Mouse (Mus musculus): ENCODE results near the gene Eps8l3. TPM values are rescaled to one million over a fixed set of nuclear protein-coding genes. Genes with fewer than 3 reads are reported as not detected.

Eps8l3 gene
- polyA plus RNA-seq, 1 experiment: not detected

GRCm38 (mm10) chr3:107865364-107866091 lies 11.5 kb upstream of the Eps8l3 start:
- H3K36me3 ChIP-seq (ENCODE audit: control insufficient read depth, insufficient read depth): no peaks in the 10 kb centered on the region

GRCm38 (mm10) chr3:107867086-107867485 lies 9.9 kb upstream of the Eps8l3 start:
- H3K4me2 ChIP-seq (ENCODE audit: low read depth): no peak overlapping the region
- no peak overlapping the region for H3K4me3 ChIP-seq
- TF ChIP-seq USF1 (IDR thresholded peaks at IDR 0.05; ENCODE audit: low read depth) (no peak), E2F4 (IDR thresholded peaks at IDR 0.05; ENCODE audit: insufficient read depth) (no peak), TCF12 (IDR thresholded peaks at IDR 0.05; ENCODE audit: insufficient read depth, poor library complexity, severe bottlenecking) (no peak), MAX (IDR thresholded peaks at IDR 0.05; ENCODE audit: low read depth) (no peak), SRF (IDR thresholded peaks at IDR 0.05; ENCODE audit: control insufficient read depth, insufficient read length, low read depth) (no peak), MYOD1 (IDR thresholded peaks at IDR 0.05; ENCODE audit: control insufficient read depth in 1 of 3, insufficient read length in 2 of 3, low read depth in 2 of 3) (no peak), POLR2A (IDR thresholded peaks at IDR 0.05; ENCODE audit: insufficient read length, low read depth) (no peak), CEBPB (IDR thresholded peaks at IDR 0.05; ENCODE audit: insufficient read depth, poor library complexity, severe bottlenecking) (no peak), REST (IDR thresholded peaks at IDR 0.05; ENCODE audit: insufficient read depth, insufficient read length) (no peak), MYOG (IDR thresholded peaks at IDR 0.05; ENCODE audit: control insufficient read depth in 1 of 3, insufficient read depth in 1 of 3, insufficient read length in 2 of 3, low read depth in 2 of 3) (no peak)
- H3ac ChIP-seq (ENCODE audit: control insufficient read depth, insufficient read length): no peak overlapping the region
- no peaks in the 10 kb centered on the region for H3K79me2 ChIP-seq (ENCODE audit: control insufficient read depth, insufficient read depth)
- no peaks in the 10 kb centered on the region for H3K27me3 ChIP-seq (ENCODE audit: control insufficient read depth, insufficient read depth, insufficient read length)
- no peaks in the 10 kb centered on the region for H3K36me3 ChIP-seq (ENCODE audit: control insufficient read depth, insufficient read depth)

More at GRCm38 (mm10) chr3:107865364-107866091, 11.5 kb upstream of the Eps8l3 start:
- Histone ChIP-seq H3K27me3 (ENCODE audit: control insufficient read depth, insufficient read depth, insufficient read length) (no peaks in the 10 kb centered on the region), H3K4me2 (ENCODE audit: low read depth) (no peak overlapping the region), H3K4me3 (no peak overlapping the region), H3ac (ENCODE audit: control insufficient read depth, insufficient read length) (no peak overlapping the region), H3K79me2 (ENCODE audit: control insufficient read depth, insufficient read depth) (no peaks in the 10 kb centered on the region)
- no peak for TF ChIP-seq SRF (IDR thresholded peaks at IDR 0.05; ENCODE audit: control insufficient read depth, insufficient read length, low read depth)
- TF ChIP-seq MYOD1 (IDR thresholded peaks at IDR 0.05; ENCODE audit: control insufficient read depth in 1 of 3, insufficient read length in 2 of 3, low read depth in 2 of 3): no peak
- no peak for TF ChIP-seq TCF3 (IDR thresholded peaks at IDR 0.05; ENCODE audit: insufficient read length, low read depth)
- no peak for TF ChIP-seq REST (IDR thresholded peaks at IDR 0.05; ENCODE audit: insufficient read depth, insufficient read length)
- no peak for TF ChIP-seq E2F4 (IDR thresholded peaks at IDR 0.05; ENCODE audit: insufficient read depth)
- no peak for TF ChIP-seq MAX (IDR thresholded peaks at IDR 0.05; ENCODE audit: low read depth)
- no peak for TF ChIP-seq TCF12 (IDR thresholded peaks at IDR 0.05; ENCODE audit: insufficient read depth, poor library complexity, severe bottlenecking)

GRCm38 (mm10) chr3:107868452-107868851 lies 8.6 kb upstream of the Eps8l3 start:
- Histone ChIP-seq H3K27me3 (ENCODE audit: control insufficient read depth, insufficient read depth, insufficient read length) (no peaks in the 10 kb centered on the region), H3ac (ENCODE audit: control insufficient read depth, insufficient read length) (no peak overlapping the region), H3K4me3 (no peak overlapping the region), H3K79me2 (ENCODE audit: control insufficient read depth, insufficient read depth) (no peaks in the 10 kb centered on the region), H3K4me2 (ENCODE audit: low read depth) (no peak overlapping the region), H3K36me3 (ENCODE audit: control insufficient read depth, insufficient read depth) (no peaks in the 10 kb centered on the region)
- TF ChIP-seq POLR2AphosphoS2 (IDR thresholded peaks at IDR 0.05; ENCODE audit: insufficient read length, low read depth): no peak
- TF ChIP-seq REST (IDR thresholded peaks at IDR 0.05; ENCODE audit: insufficient read depth, insufficient read length): no peak
- TF ChIP-seq MYOD1 (IDR thresholded peaks at IDR 0.05; ENCODE audit: control insufficient read depth in 1 of 3, insufficient read length in 2 of 3, low read depth in 2 of 3): no peak
- no peak for TF ChIP-seq USF1 (IDR thresholded peaks at IDR 0.05; ENCODE audit: low read depth)
- no peak for TF ChIP-seq E2F4 (IDR thresholded peaks at IDR 0.05; ENCODE audit: insufficient read depth)
- no peak for TF ChIP-seq MAX (IDR thresholded peaks at IDR 0.05; ENCODE audit: low read depth)
- no peak for TF ChIP-seq TCF12 (IDR thresholded peaks at IDR 0.05; ENCODE audit: insufficient read depth, poor library complexity, severe bottlenecking)
- no peak for TF ChIP-seq TCF3 (IDR thresholded peaks at IDR 0.05; ENCODE audit: insufficient read length, low read depth)
- no peak for TF ChIP-seq MYOG (IDR thresholded peaks at IDR 0.05; ENCODE audit: control insufficient read depth in 1 of 3, insufficient read depth in 1 of 3, insufficient read length in 2 of 3, low read depth in 2 of 3)
- no peak for TF ChIP-seq POLR2A (IDR thresholded peaks at IDR 0.05; ENCODE audit: insufficient read length, low read depth)
- no peak for TF ChIP-seq SRF (IDR thresholded peaks at IDR 0.05; ENCODE audit: control insufficient read depth, insufficient read length, low read depth)
- TF ChIP-seq CEBPB (IDR thresholded peaks at IDR 0.05; ENCODE audit: insufficient read depth, poor library complexity, severe bottlenecking): no peak

- no peak for TF ChIP-seq TCF3 (IDR thresholded peaks at IDR 0.05; ENCODE audit: insufficient read length, low read depth)
- no peak for TF ChIP-seq USF1 (IDR thresholded peaks at IDR 0.05; ENCODE audit: low read depth)
- no peak for TF ChIP-seq SRF (IDR thresholded peaks at IDR 0.05; ENCODE audit: control insufficient read depth, insufficient read length, low read depth)
- no peak for TF ChIP-seq REST (IDR thresholded peaks at IDR 0.05; ENCODE audit: insufficient read depth, insufficient read length)
- no peak for TF ChIP-seq POLR2AphosphoS2 (IDR thresholded peaks at IDR 0.05; ENCODE audit: insufficient read length, low read depth)
- no peak for TF ChIP-seq MAX (IDR thresholded peaks at IDR 0.05; ENCODE audit: low read depth)
- TF ChIP-seq TCF12 (IDR thresholded peaks at IDR 0.05; ENCODE audit: insufficient read depth, poor library complexity, severe bottlenecking): no peak
- no peak for TF ChIP-seq CEBPB (IDR thresholded peaks at IDR 0.05; ENCODE audit: insufficient read depth, poor library complexity, severe bottlenecking)
- no peak for TF ChIP-seq MYOG (IDR thresholded peaks at IDR 0.05; ENCODE audit: control insufficient read depth in 1 of 3, insufficient read depth in 1 of 3, insufficient read length in 2 of 3, low read depth in 2 of 3)
- no peak for TF ChIP-seq POLR2A (IDR thresholded peaks at IDR 0.05; ENCODE audit: insufficient read length, low read depth)
- no peak for TF ChIP-seq MYOD1 (IDR thresholded peaks at IDR 0.05; ENCODE audit: control insufficient read depth in 1 of 3, insufficient read length in 2 of 3, low read depth in 2 of 3)
- no peak for TF ChIP-seq E2F4 (IDR thresholded peaks at IDR 0.05; ENCODE audit: insufficient read depth)
- Histone ChIP-seq H3K4me2 (ENCODE audit: low read depth) (no peak overlapping the region), H3K36me3 (ENCODE audit: control insufficient read depth, insufficient read depth) (no peaks in the 10 kb centered on the region), H3ac (ENCODE audit: control insufficient read depth, insufficient read length) (no peak overlapping the region), H3K27me3 (ENCODE audit: control insufficient read depth, insufficient read depth, insufficient read length) (no peaks in the 10 kb centered on the region), H3K79me2 (ENCODE audit: control insufficient read depth, insufficient read depth) (no peaks in the 10 kb centered on the region), H3K4me3 (no peak overlapping the region)
These were observed 7.9 kb upstream of the Eps8l3 start for GRCm38 (mm10) chr3:107869097-107869496.
